Mouse (Mus musculus) olfactory bulb, adult 2 months (tissue): Measurements from ENCODE around the gene Crtac1.

Source experiments
- CTCF ChIP-seq: fragments of 200-500 bp; IDR thresholded peaks from 2 replicates; pipeline ENCODE4 v1.5.1; 2012; ENCODE audit warnings: low read depth, mild to moderate bottlenecking, low read length, moderate library complexity; ENCODE audit not compliant: insufficient read depth
- POLR2A ChIP-seq: fragments of 200-500 bp; IDR thresholded peaks from 2 replicates; pipeline ENCODE4 v1.6.1; 2012; ENCODE audit warnings: mild to moderate bottlenecking, low read depth, low read length, moderate library complexity; ENCODE audit not compliant: insufficient read depth

DNA sequence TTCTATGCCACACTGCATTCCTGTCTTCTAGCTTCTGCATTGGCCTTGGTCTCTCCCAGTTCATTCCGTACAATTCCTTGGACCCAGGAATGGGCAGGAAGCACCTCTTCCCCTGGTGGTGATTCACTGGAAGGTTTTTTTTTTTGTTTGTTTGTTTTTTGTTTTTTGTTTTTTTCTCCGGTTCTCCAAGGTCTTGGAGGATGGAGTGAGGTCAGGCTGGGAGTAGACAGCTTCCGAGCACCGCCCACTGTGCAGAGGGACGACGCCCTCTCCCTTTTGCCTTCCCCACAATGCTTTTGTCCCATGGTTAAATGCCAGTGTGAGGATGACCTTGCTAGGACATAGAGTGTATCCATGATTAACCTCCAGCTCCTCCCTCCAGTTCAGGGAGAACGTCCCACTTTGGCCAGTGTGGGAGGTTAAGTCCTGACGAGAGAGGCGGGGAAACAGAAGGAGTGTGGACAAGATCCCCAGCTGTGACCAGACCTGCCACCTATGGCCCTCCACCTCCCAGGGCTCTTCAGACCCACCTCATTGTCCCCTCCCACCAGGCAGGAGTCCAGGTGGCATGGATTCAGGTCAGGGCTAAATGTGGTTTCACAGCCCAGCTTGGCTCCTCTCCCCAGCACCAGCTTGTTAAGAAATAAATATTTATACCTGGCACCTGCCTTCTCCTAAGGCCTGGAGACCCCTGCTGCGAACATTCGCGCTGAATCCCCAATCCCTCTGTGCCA, 109.1 kb downstream of the Crtac1 start:
- TF ChIP-seq CTCF (no peak), POLR2A (no peak)
